Mouse (Mus musculus): Measurements from ENCODE around the gene Treh. TPM values are rescaled to one million over a fixed set of nuclear protein-coding genes. Genes with fewer than 3 reads are reported as not detected.

The Treh gene
- total RNA-seq (2021) = not detected
- long read RNA-seq, experiment 1 = 0 reads
- long read RNA-seq, experiment 2 = 0 reads

GRCm38 (mm10) chr9:44673005-44673404 is at the start of gene Treh:
Gene Treh, plus strand, starts transcription at chr9:44673233.
- DNase-seq (ENCODE audit: low spot score) = peak; percentile 42

GRCm38 (mm10) chr9:44624390-44624789 is 48.6 kb upstream of the Treh start:
- no peak for DNase-seq (ENCODE audit: low spot score)

GRCm38 (mm10) chr9:44626268-44626667 is 46.8 kb upstream of the Treh start:
- no peak for DNase-seq (ENCODE audit: low spot score)

- DNase-seq (ENCODE audit: low spot score) = peak; percentile 30
Measured at GRCm38 (mm10) chr9:44637551-44638169, 35.4 kb upstream of the Treh start.

GRCm38 (mm10) chr9:44638726-44639125 is 34.3 kb upstream of the Treh start:
- DNase-seq (ENCODE audit: low spot score) = peak; percentile 42

- DNase-seq (ENCODE audit: low spot score) = peak; percentile 27
Measured at GRCm38 (mm10) chr9:44640028-44640427, 33.0 kb upstream of the Treh start.

- DNase-seq (ENCODE audit: low spot score) = no peak
Measured at GRCm38 (mm10) chr9:44640646-44641357, 32.2 kb upstream of the Treh start.

- no peak for DNase-seq (ENCODE audit: low spot score)
Measured at GRCm38 (mm10) chr9:44641616-44642015, 31.4 kb upstream of the Treh start.

- DNase-seq (ENCODE audit: low spot score) = no peak
Measured at GRCm38 (mm10) chr9:44643103-44643502, 29.9 kb upstream of the Treh start.

GRCm38 (mm10) chr9:44644186-44644585 is 28.8 kb upstream of the Treh start:
- no peak for DNase-seq (ENCODE audit: low spot score)

- DNase-seq (ENCODE audit: low spot score) = peak; percentile 69
Measured at GRCm38 (mm10) chr9:44645481-44645880, 27.6 kb upstream of the Treh start.

- DNase-seq (ENCODE audit: low spot score) = no peak
Measured at GRCm38 (mm10) chr9:44645924-44646323, 27.1 kb upstream of the Treh start.

GRCm38 (mm10) chr9:44646366-44646765 is 26.7 kb upstream of the Treh start:
- DNase-seq (ENCODE audit: low spot score) = no peak

- no peak for DNase-seq (ENCODE audit: low spot score)
Measured at GRCm38 (mm10) chr9:44647026-44647425, 26.0 kb upstream of the Treh start.

GRCm38 (mm10) chr9:44647656-44648055 is 25.4 kb upstream of the Treh start:
- no peak for DNase-seq (ENCODE audit: low spot score)

GRCm38 (mm10) chr9:44648881-44649281 is 24.2 kb upstream of the Treh start:
- no peak for DNase-seq (ENCODE audit: low spot score)

GRCm38 (mm10) chr9:44652027-44652426 is 21.0 kb upstream of the Treh start:
- peak; percentile 78 for DNase-seq (ENCODE audit: low spot score)

- DNase-seq (ENCODE audit: low spot score) = no peak
Measured at GRCm38 (mm10) chr9:44653896-44654295, 19.1 kb upstream of the Treh start.

- DNase-seq (ENCODE audit: low spot score) = peak; percentile 77
Measured at GRCm38 (mm10) chr9:44655098-44656066, 17.7 kb upstream of the Treh start.

GRCm38 (mm10) chr9:44663706-44664105 is 9.3 kb upstream of the Treh start:
- no peak for DNase-seq (ENCODE audit: low spot score)

- DNase-seq (ENCODE audit: low spot score) = no peak
Measured at GRCm38 (mm10) chr9:44671416-44671815, 1.6 kb upstream of the Treh start.

GRCm38 (mm10) chr9:44672291-44672865 is 655 bp upstream of the Treh start:
- DNase-seq (ENCODE audit: low spot score) = no peak
